ENCODE assay signal across 14 mouse cellular contexts in genomic region chr11:70266405-70266804, GRCm38 (mm10). TPM values are rescaled to one million over a fixed set of nuclear protein-coding genes. Genes with fewer than 3 reads are reported as not detected.
DNase-seq lines count a peak whose midpoint lies in the region; ATAC-seq and TF ChIP-seq lines count a peak whose summit lies in the region.
"Had no signal": no experiment of that assay in that cellular context is flagged by ENCODE, and none has a peak within 500 bp of the region (broad histone marks: within the 10 kb centered on the region; RNA-seq: fewer than 3 reads in every experiment).

No protein-coding gene starts in this region.

- no peaks in the 10 kb centered on the region for H3K36me3 ChIP-seq in limb, embryonic 14.5 days (ENCODE audit: control insufficient read depth, insufficient read depth, low read length)
- H3K36me3 ChIP-seq in limb, embryonic 10.5 days = no peaks in the 10 kb centered on the region
- H3K36me3 ChIP-seq: intestine, embryonic 15.5 days; liver, embryonic 12.5 days had no signal

- no peaks in the 10 kb centered on the region for H3K9me3 ChIP-seq in limb, embryonic 14.5 days (ENCODE audit: control insufficient read depth, low read length)
- no peaks in the 10 kb centered on the region for H3K9me3 ChIP-seq in limb, embryonic 10.5 days (replicated peaks)
- H3K9me3 ChIP-seq: intestine, embryonic 15.5 days; liver, embryonic 12.5 days had no signal

- H3K4me1 ChIP-seq in limb, embryonic 14.5 days (ENCODE audit: control insufficient read depth, insufficient read depth, low read length) = 0 out of 2 replicates have a peak, but pooled peaks cover 6% of the 10 kb centered on the region
- no peaks in the 10 kb centered on the region for H3K4me1 ChIP-seq in limb, embryonic 10.5 days
- H3K4me1 ChIP-seq: intestine, embryonic 15.5 days; liver, embryonic 12.5 days had no signal

- no peak for TF ChIP-seq POLR2A in limb, embryonic 14.5 days (IDR thresholded peaks at IDR 0.05; ENCODE audit: borderline replicate concordance, extremely low read depth, insufficient read depth, insufficient read length)

- H3K27ac ChIP-seq in limb, embryonic 14.5 days (replicated peaks; ENCODE audit: low read depth, low read length) = peak overlapping the region; percentile 3; the same call in 1 of the 2 replicates
- H3K27ac ChIP-seq in limb, embryonic 10.5 days = no peak overlapping the region
- H3K27ac ChIP-seq: intestine, embryonic 15.5 days; liver, embryonic 12.5 days had no signal

- intact Hi-C loops in heart, postnatal 10 days (cut with DNase I) = no loop called here

- ATAC-seq in limb, embryonic 14.5 days (ENCODE audit: low FRiP score, low read depth) = no peak
- ATAC-seq: intestine, embryonic 15.5 days; liver, embryonic 12.5 days had no signal

- no peaks in the 10 kb centered on the region for H3K27me3 ChIP-seq in limb, embryonic 14.5 days (ENCODE audit: control insufficient read depth, insufficient read depth, low read length)
- 0 out of 2 replicates have a peak, but pooled peaks cover 5% of the 10 kb centered on the region for H3K27me3 ChIP-seq in limb, embryonic 10.5 days (ENCODE audit: low read depth, poor library complexity, severe bottlenecking)
- H3K27me3 ChIP-seq: intestine, embryonic 15.5 days; liver, embryonic 12.5 days had no signal

- no peak overlapping the region for H3K4me2 ChIP-seq in limb, embryonic 14.5 days (replicated peaks; ENCODE audit: low read depth, low read length, severe bottlenecking)
- H3K4me2 ChIP-seq: intestine, embryonic 15.5 days; liver, embryonic 12.5 days; midbrain, embryonic 11.5 days had no signal

- DNase-seq in adrenal gland, postnatal 10 days = peak; percentile 24
- no peak for DNase-seq in adrenal gland, postnatal 4 days (ENCODE audit: low spot score in 2 of 2)
- peak; percentile 82 for DNase-seq in limb, embryonic 14.5 days (ENCODE audit: low spot score)
- DNase-seq in limb, embryonic 10.5 days (ENCODE audit: low spot score) = no peak
- peak; percentile 68 to 74 for DNase-seq in heart, postnatal 10 days
- DNase-seq in skeletal muscle tissue, adult 2 months (ENCODE audit: low read depth, low spot score) = peak; percentile 32
- DNase-seq in yolk sac, embryonic 10.5 days (ENCODE audit: low spot score) = no peak
- DNase-seq in liver = no peak
- DNase-seq: layer of hippocampus, postnatal 36 days; retina, postnatal 1 day had no signal

- 77% methylated on average over 1 of the region's 1 CpGs for WGBS in limb, embryonic 14.5 days
- 80% methylated on average over 1 of the region's 1 CpGs for WGBS in limb, embryonic 10.5 days

- H3K9ac ChIP-seq in limb, embryonic 14.5 days (ENCODE audit: low read depth, low read length, severe bottlenecking) = no peak overlapping the region
- H3K9ac ChIP-seq: intestine, embryonic 15.5 days; liver, embryonic 12.5 days had no signal

- H3K4me3 ChIP-seq in limb, embryonic 14.5 days (replicated peaks; ENCODE audit: low read length) = no peak overlapping the region
- H3K4me3 ChIP-seq in limb, embryonic 10.5 days = no peak overlapping the region
- H3K4me3 ChIP-seq: erythroblast, embryonic 14.5 days; intestine, embryonic 15.5 days; liver, embryonic 12.5 days had no signal

RNA-seq across cellular contexts. Expression of gene Alox12, which starts 11.3 kb away (rescaled TPM):
- total RNA-seq in adrenal gland, postnatal 10 days (2021) = 1 to 10 TPM; 2.4 to 2.7 TPM
- total RNA-seq in adrenal gland, postnatal 4 days (2021) = 1 to 10 TPM; 3.4 to 3.7 TPM
- 7.4 and 7.8 TPM in 2 replicates for polyA plus RNA-seq in limb, embryonic 14.5 days (2012; rRNA removed)
- polyA plus RNA-seq in limb, embryonic 14.5 days (2014; fragmentation: Nextera tagmentation; extraction: Ambion mirVana) = 8.0 and 11.1 TPM in 2 replicates
- 2.0 and 2.9 TPM in 2 replicates for polyA plus RNA-seq in limb, embryonic 10.5 days (2016; fragmentation: Nextera tagmentation; extraction: Ambion mirVana)
- 1 to 10 TPM; 3.4 to 5.2 TPM for total RNA-seq in heart, postnatal 10 days (2021)
- total RNA-seq: layer of hippocampus, postnatal 36 days had no signal

RNA-seq across cellular contexts. Expression of gene Rnasek, which starts 26.8 kb away (rescaled TPM):
- 100 to 1,000 TPM; 139 to 162 TPM for total RNA-seq in adrenal gland, postnatal 10 days (2021)
- 100 to 1,000 TPM; 160 to 164 TPM for total RNA-seq in adrenal gland, postnatal 4 days (2021)
- 54.0 and 63.2 TPM in 2 replicates for polyA plus RNA-seq in limb, embryonic 14.5 days (2012; rRNA removed)
- polyA plus RNA-seq in limb, embryonic 14.5 days (2014; fragmentation: Nextera tagmentation; extraction: Ambion mirVana) = 171 and 176 TPM in 2 replicates
- 84.7 and 93.5 TPM in 2 replicates for polyA plus RNA-seq in limb, embryonic 10.5 days (2016; fragmentation: Nextera tagmentation; extraction: Ambion mirVana)
- total RNA-seq in heart, postnatal 10 days (2021) = 100 to 1,000 TPM in 1 of 2 experiments, 10 to 100 TPM in 1; 96.4 to 102 TPM

RNA-seq across cellular contexts. Expression of gene Gm21988, which starts 26.8 kb away (rescaled TPM):
- 1 to 10 TPM; 4.0 to 4.9 TPM for total RNA-seq in adrenal gland, postnatal 10 days (2021)
- total RNA-seq in adrenal gland, postnatal 4 days (2021) = 1 to 10 TPM; 4.5 to 8.1 TPM
- polyA plus RNA-seq in limb, embryonic 14.5 days (2012; rRNA removed) = 15.1 and 15.7 TPM in 2 replicates
- polyA plus RNA-seq in limb, embryonic 14.5 days (2014; fragmentation: Nextera tagmentation; extraction: Ambion mirVana) = 12.9 and 13.1 TPM in 2 replicates
- polyA plus RNA-seq in limb, embryonic 10.5 days (2016; fragmentation: Nextera tagmentation; extraction: Ambion mirVana) = 9.7 TPM in 2 replicates
- total RNA-seq in heart, postnatal 10 days (2021) = 1 to 10 TPM; 3.3 to 3.4 TPM

RNA-seq across cellular contexts. Expression of gene 0610010K14Rik, which starts 28.7 kb away (rescaled TPM):
- 10 to 100 TPM; 58.6 to 62.3 TPM for total RNA-seq in adrenal gland, postnatal 10 days (2021)
- total RNA-seq in adrenal gland, postnatal 4 days (2021) = 10 to 100 TPM; 70.1 to 72.5 TPM
- 167 and 171 TPM in 2 replicates for polyA plus RNA-seq in limb, embryonic 14.5 days (2012; rRNA removed)
- polyA plus RNA-seq in limb, embryonic 14.5 days (2014; fragmentation: Nextera tagmentation; extraction: Ambion mirVana) = 178 and 193 TPM in 2 replicates
- 220 and 235 TPM in 2 replicates for polyA plus RNA-seq in limb, embryonic 10.5 days (2016; fragmentation: Nextera tagmentation; extraction: Ambion mirVana)
- 10 to 100 TPM; 54.8 to 60.8 TPM for total RNA-seq in heart, postnatal 10 days (2021)

RNA-seq across cellular contexts. Expression of gene Bcl6b, which starts 36.8 kb away (rescaled TPM):
- total RNA-seq in adrenal gland, postnatal 10 days (2021) = 10 to 100 TPM; 27.1 to 31.1 TPM
- 10 to 100 TPM; 23.8 to 33.4 TPM for total RNA-seq in adrenal gland, postnatal 4 days (2021)
- polyA plus RNA-seq in limb, embryonic 14.5 days (2012; rRNA removed) = 11.2 and 12.2 TPM in 2 replicates
- 11.7 and 12.2 TPM in 2 replicates for polyA plus RNA-seq in limb, embryonic 14.5 days (2014; fragmentation: Nextera tagmentation; extraction: Ambion mirVana)
- polyA plus RNA-seq in limb, embryonic 10.5 days (2016; fragmentation: Nextera tagmentation; extraction: Ambion mirVana) = 5.6 and 7.5 TPM in 2 replicates
- total RNA-seq in heart, postnatal 10 days (2021) = 10 to 100 TPM; 54.7 to 55.5 TPM

Comparison
In these comparisons a context has a peak if more than half of its experiments do, and no peak if none do; other contexts are left out.
1. DNase-seq: peak in adrenal gland, postnatal 10 days (single experiment), limb, embryonic 14.5 days (single experiment), heart, postnatal 10 days (2 of 2) and skeletal muscle tissue, adult 2 months (single experiment); none in adrenal gland, postnatal 4 days (0 of 2), limb, embryonic 10.5 days (single experiment), yolk sac, embryonic 10.5 days (single experiment) and liver (single experiment).